Mouse (Mus musculus) hindbrain, embryonic 15.5 days (tissue): ENCODE measurements around the gene Pgm2. TPM values are rescaled to one million over a fixed set of nuclear protein-coding genes. Genes with fewer than 3 reads are reported as not detected.

Experiments used
- ATAC-seq: fragments of 200-750 bp; cut with Nextera tagmentation; 2 replicates; pipeline ENCODE4 v1.8.0; 2017; ENCODE audit warnings: low read depth, moderate number of reproducible peaks, moderate TSS enrichment; ENCODE audit not compliant: low FRiP score
- H3K27ac ChIP-seq: fragments of 300-500 bp; sonication (generic); replicated peaks from 2 replicates; pipeline ENCODE4 v1.5.1; 2015; ENCODE audit warnings: mild to moderate bottlenecking, inconsistent platforms
- H3K27me3 ChIP-seq: fragments of 300-500 bp; sonication (generic); 2 replicates; pipeline ENCODE4 v1.6.1; 2015; ENCODE audit warnings: control low read depth, inconsistent platforms
- H3K36me3 ChIP-seq: fragments of 300-500 bp; sonication (generic); 2 replicates; pipeline ENCODE4 v1.6.1; 2015; ENCODE audit warnings: control low read depth, inconsistent platforms
- H3K4me1 ChIP-seq: fragments of 300-500 bp; sonication (generic); replicated peaks from 2 replicates; pipeline ENCODE4 v1.6.1; 2015; ENCODE audit warnings: control low read depth, inconsistent platforms
- H3K4me2 ChIP-seq: fragments of 300-500 bp; sonication (generic); 2 replicates; pipeline ENCODE4 v1.6.1; 2015; ENCODE audit warnings: moderate library complexity, mild to moderate bottlenecking, inconsistent platforms
- H3K4me3 ChIP-seq: fragments of 300-500 bp; sonication (generic); 2 replicates; pipeline ENCODE4 v1.5.1; 2015; ENCODE audit warnings: mild to moderate bottlenecking, inconsistent platforms
- H3K9ac ChIP-seq: fragments of 300-500 bp; sonication (generic); 2 replicates; pipeline ENCODE4 v1.6.1; 2015; ENCODE audit warnings: inconsistent platforms
- H3K9me3 ChIP-seq: fragments of 300-500 bp; sonication (generic); 2 replicates; pipeline ENCODE4 v1.6.1; 2016; ENCODE audit warnings: control low read depth, inconsistent platforms
- WGBS: fragments of 180-500 bp; shearing (Covaris S2); methylation state at CpG from one replicate; pipeline ENCODE4 v1.1.7; 2015; 5-methylcytosine and 5-hydroxymethylcytosine counted together
- polyA plus RNA-seq: library from polyadenylated mRNA; unstranded; fragments of >200 nt; fragmentation: Nextera tagmentation; extraction: Ambion mirVana; gene quantifications from 2 replicates; pipeline ENCODE4 v1.2.1, GENCODE M21; 2015

The Pgm2 gene
- 17.8 and 18.8 TPM in 2 replicates for polyA plus RNA-seq

- WGBS, result under 1% methylated on average over 43 of the region's 43 CpGs
- Histone ChIP-seq H3K4me1 (peaks cover 10% of the 10 kb centered on the region), H3K36me3 (0 out of 2 replicates have a peak, but pooled peaks cover 4% of the 10 kb centered on the region), H3K4me3 (peak within 1 kb of the TSS; percentile 72), H3K27ac (peak within 1 kb of the TSS; percentile 82), H3K9ac (peak within 1 kb of the TSS; percentile 73), H3K4me2 (peak within 1 kb of the TSS; percentile 69), H3K9me3 (no peaks in the 10 kb centered on the region), H3K27me3 (no peaks in the 10 kb centered on the region)
- ATAC-seq, result peak; percentile 96
Observed at GRCm38 (mm10) chr5:64092748-64093292, at the start of gene Pgm2. Gene Pgm2, plus strand, starts transcription at chr5:64092950.

- H3K4me1 ChIP-seq, result peaks cover 5% of the 10 kb centered on the region; the same call in 1 of the 2 replicates
- whole genome bisulfite sequencing, result 28% methylated on average over 5 of the region's 5 CpGs
- no peak overlapping the region for H3K4me3 ChIP-seq
- ATAC-seq, result peak; percentile 46; the same call in 1 of the 2 replicates
- H3K27ac ChIP-seq, result no peak overlapping the region
- no peak overlapping the region for H3K4me2 ChIP-seq
- no peaks in the 10 kb centered on the region for H3K27me3 ChIP-seq
- no peak overlapping the region for H3K9ac ChIP-seq
- no peaks in the 10 kb centered on the region for H3K9me3 ChIP-seq
- no peaks in the 10 kb centered on the region for H3K36me3 ChIP-seq
Observed at GRCm38 (mm10) chr5:64043694-64044453, 48.9 kb upstream of the Pgm2 start.

GRCm38 (mm10) chr5:64044790-64045189, 48.0 kb upstream of the Pgm2 start:
- no peak overlapping the region for H3K27ac ChIP-seq
- no peaks in the 10 kb centered on the region for H3K27me3 ChIP-seq
- H3K4me2 ChIP-seq, result no peak overlapping the region
- H3K4me1 ChIP-seq, result peaks cover 5% of the 10 kb centered on the region; the same call in 1 of the 2 replicates
- H3K9ac ChIP-seq, result no peak overlapping the region
- 78% methylated on average over 18 of the region's 18 CpGs for WGBS
- H3K4me3 ChIP-seq, result no peak overlapping the region
- no peaks in the 10 kb centered on the region for H3K36me3 ChIP-seq
- no peaks in the 10 kb centered on the region for H3K9me3 ChIP-seq
- ATAC-seq, result no peak

GRCm38 (mm10) chr5:64045502-64045901, 47.2 kb upstream of the Pgm2 start:
- Histone ChIP-seq H3K4me2 (peak overlapping the region; percentile 25; the same call in 1 of the 2 replicates), H3K27me3 (no peaks in the 10 kb centered on the region), H3K4me1 (peaks cover 5% of the 10 kb centered on the region; the same call in 1 of the 2 replicates), H3K36me3 (no peaks in the 10 kb centered on the region), H3K9me3 (no peaks in the 10 kb centered on the region), H3K4me3 (no peak overlapping the region), H3K27ac (no peak overlapping the region), H3K9ac (no peak overlapping the region)
- 28% methylated on average over 8 of the region's 8 CpGs for WGBS
- peak; percentile 68 for ATAC-seq

- 67% methylated on average over 11 of the region's 11 CpGs for WGBS
- no peak overlapping the region for H3K4me3 ChIP-seq
- H3K9me3 ChIP-seq, result no peaks in the 10 kb centered on the region
- H3K4me1 ChIP-seq, result peaks cover 5% of the 10 kb centered on the region; the same call in 1 of the 2 replicates
- H3K9ac ChIP-seq, result no peak overlapping the region
- H3K36me3 ChIP-seq, result no peaks in the 10 kb centered on the region
- H3K4me2 ChIP-seq, result no peak overlapping the region
- ATAC-seq, result no peak
- no peaks in the 10 kb centered on the region for H3K27me3 ChIP-seq
- no peak overlapping the region for H3K27ac ChIP-seq
Observed at GRCm38 (mm10) chr5:64046995-64047394, 45.8 kb upstream of the Pgm2 start.

GRCm38 (mm10) chr5:64047921-64048320, 44.8 kb upstream of the Pgm2 start:
- Histone ChIP-seq H3K9me3 (no peaks in the 10 kb centered on the region), H3K4me1 (peaks cover 5% of the 10 kb centered on the region; the same call in 1 of the 2 replicates), H3K4me3 (no peak overlapping the region), H3K27me3 (no peaks in the 10 kb centered on the region), H3K36me3 (no peaks in the 10 kb centered on the region), H3K27ac (no peak overlapping the region), H3K4me2 (no peak overlapping the region), H3K9ac (no peak overlapping the region)
- no peak for ATAC-seq
- 71% methylated on average over 6 of the region's 6 CpGs for WGBS

- Histone ChIP-seq H3K4me2 (no peak overlapping the region), H3K27me3 (no peaks in the 10 kb centered on the region), H3K9me3 (no peaks in the 10 kb centered on the region), H3K9ac (no peak overlapping the region), H3K27ac (no peak overlapping the region), H3K36me3 (no peaks in the 10 kb centered on the region), H3K4me3 (no peak overlapping the region), H3K4me1 (peaks cover 5% of the 10 kb centered on the region; the same call in 1 of the 2 replicates)
- ATAC-seq, result no peak
- WGBS, result 60% methylated on average over 3 of the region's 3 CpGs
Observed at GRCm38 (mm10) chr5:64048605-64049004, 44.1 kb upstream of the Pgm2 start.

GRCm38 (mm10) chr5:64049256-64049655, 43.5 kb upstream of the Pgm2 start:
- no peak for ATAC-seq
- no peaks in the 10 kb centered on the region for H3K9me3 ChIP-seq
- H3K36me3 ChIP-seq, result no peaks in the 10 kb centered on the region
- H3K4me2 ChIP-seq, result no peak overlapping the region
- 88% methylated on average over 5 of the region's 5 CpGs for WGBS
- no peaks in the 10 kb centered on the region for H3K27me3 ChIP-seq
- H3K27ac ChIP-seq, result no peak overlapping the region
- H3K4me1 ChIP-seq, result peaks cover 5% of the 10 kb centered on the region; the same call in 1 of the 2 replicates
- H3K4me3 ChIP-seq, result no peak overlapping the region
- H3K9ac ChIP-seq, result no peak overlapping the region

- Histone ChIP-seq H3K9ac (no peak overlapping the region), H3K27ac (no peak overlapping the region), H3K4me2 (no peak overlapping the region), H3K4me3 (no peak overlapping the region), H3K4me1 (no peaks in the 10 kb centered on the region), H3K36me3 (no peaks in the 10 kb centered on the region), H3K27me3 (no peaks in the 10 kb centered on the region), H3K9me3 (no peaks in the 10 kb centered on the region)
- WGBS, result 95% methylated on average over 5 of the region's 5 CpGs
- no peak for ATAC-seq
Observed at GRCm38 (mm10) chr5:64053010-64053409, 39.7 kb upstream of the Pgm2 start.

GRCm38 (mm10) chr5:64056210-64056609, 36.5 kb upstream of the Pgm2 start:
- H3K9ac ChIP-seq, result no peak overlapping the region
- H3K27me3 ChIP-seq, result no peaks in the 10 kb centered on the region
- no peak overlapping the region for H3K4me3 ChIP-seq
- H3K36me3 ChIP-seq, result no peaks in the 10 kb centered on the region
- no peaks in the 10 kb centered on the region for H3K4me1 ChIP-seq
- no peaks in the 10 kb centered on the region for H3K9me3 ChIP-seq
- H3K27ac ChIP-seq, result no peak overlapping the region
- ATAC-seq, result no peak
- H3K4me2 ChIP-seq, result no peak overlapping the region
- 98% methylated on average over 6 of the region's 6 CpGs for WGBS

GRCm38 (mm10) chr5:64060881-64061280, 31.9 kb upstream of the Pgm2 start:
- Histone ChIP-seq H3K27me3 (no peaks in the 10 kb centered on the region), H3K9ac (no peak overlapping the region), H3K4me3 (no peak overlapping the region), H3K4me1 (no peaks in the 10 kb centered on the region), H3K27ac (no peak overlapping the region), H3K4me2 (no peak overlapping the region), H3K36me3 (no peaks in the 10 kb centered on the region), H3K9me3 (no peaks in the 10 kb centered on the region)
- 95% methylated on average over 8 of the region's 8 CpGs for WGBS
- ATAC-seq, result no peak

- no peak overlapping the region for H3K4me3 ChIP-seq
- no peak overlapping the region for H3K9ac ChIP-seq
- no peak overlapping the region for H3K27ac ChIP-seq
- H3K4me1 ChIP-seq, result no peaks in the 10 kb centered on the region
- ATAC-seq, result no peak
- no peaks in the 10 kb centered on the region for H3K36me3 ChIP-seq
- H3K9me3 ChIP-seq, result no peaks in the 10 kb centered on the region
- no peaks in the 10 kb centered on the region for H3K27me3 ChIP-seq
- no peak overlapping the region for H3K4me2 ChIP-seq
- 80% methylated on average over 7 of the region's 7 CpGs for WGBS
Observed at GRCm38 (mm10) chr5:64061643-64062042, 31.1 kb upstream of the Pgm2 start.
